Mouse (Mus musculus): ENCODE results near the gene Suclg2. TPM values are rescaled to one million over a fixed set of nuclear protein-coding genes. Genes with fewer than 3 reads are reported as not detected.

Suclg2 gene
- polyA plus RNA-seq (2015; fragmentation: Nextera tagmentation; extraction: Ambion mirVana), result 92.2 and 99.9 TPM in 2 replicates

DNA sequence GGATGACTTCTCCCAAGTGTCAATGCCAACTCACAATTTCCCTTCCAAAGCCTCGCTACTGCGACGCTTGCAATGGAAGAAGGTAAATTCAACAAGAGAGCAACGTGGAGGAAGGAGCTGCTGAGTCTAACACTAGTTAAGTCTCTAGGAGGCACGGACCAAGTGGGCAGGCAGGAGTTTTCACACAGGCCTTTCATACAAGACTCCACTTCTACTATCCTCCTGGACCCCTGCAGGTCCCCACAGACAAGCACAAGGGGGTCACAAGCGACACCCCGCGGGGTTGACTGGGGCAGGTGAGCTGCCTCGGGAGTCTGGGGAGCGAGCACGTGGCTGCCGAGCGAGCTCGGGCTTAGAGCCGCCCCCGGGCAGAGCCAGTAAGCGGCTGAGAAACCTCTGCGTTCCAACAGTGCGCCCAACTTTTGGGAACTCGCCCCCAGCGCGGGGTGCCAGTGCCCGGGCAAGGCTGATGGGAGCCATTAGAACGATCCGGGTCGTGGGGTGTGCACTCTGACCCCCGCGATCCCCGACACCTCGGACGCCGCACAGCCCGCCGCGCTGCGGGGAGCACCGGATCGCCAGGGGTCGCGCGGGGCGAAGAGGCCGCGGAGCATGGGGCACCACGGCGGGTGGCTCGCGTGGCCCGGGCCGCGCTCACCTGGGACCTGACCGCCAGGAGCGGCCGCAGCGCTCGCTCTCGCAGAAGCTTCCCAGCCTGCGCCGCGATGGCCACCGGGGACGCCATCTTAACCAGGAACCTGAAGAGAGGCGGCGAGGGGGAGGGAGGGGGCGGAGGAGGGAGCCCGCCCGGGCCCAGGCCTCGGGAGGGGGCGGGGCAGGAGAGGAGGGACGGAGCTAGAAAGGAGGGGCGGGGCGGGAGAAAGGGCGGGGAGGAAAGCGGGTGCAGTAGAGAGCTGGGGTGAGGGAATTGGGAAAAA lies at the start of gene Suclg2:
Gene Suclg2 (minus strand): TSS at position 770 of the 938 bp plus-strand sequence.
- Histone ChIP-seq H3K4me1 (peaks cover 46% of the 10 kb centered on the region), H3K9ac (peak within 1 kb of the TSS; percentile 93), H3K27me3 (replicated peaks) (no peaks in the 10 kb centered on the region), H3K36me3 (no peaks in the 10 kb centered on the region), H3K9me3 (no peaks in the 10 kb centered on the region), H3K4me3 (peak within 1 kb of the TSS; percentile 86), H3K4me2 (peak within 1 kb of the TSS; percentile 95), H3K27ac (replicated peaks) (peak within 1 kb of the TSS; percentile 67)
- ATAC-seq (ENCODE audit: extremely low read depth, insufficient number of reproducible peaks, low FRiP score, low TSS enrichment), result peak; percentile 80
- WGBS, result under 1% methylated on average over 62 of the region's 74 CpGs

DNA sequence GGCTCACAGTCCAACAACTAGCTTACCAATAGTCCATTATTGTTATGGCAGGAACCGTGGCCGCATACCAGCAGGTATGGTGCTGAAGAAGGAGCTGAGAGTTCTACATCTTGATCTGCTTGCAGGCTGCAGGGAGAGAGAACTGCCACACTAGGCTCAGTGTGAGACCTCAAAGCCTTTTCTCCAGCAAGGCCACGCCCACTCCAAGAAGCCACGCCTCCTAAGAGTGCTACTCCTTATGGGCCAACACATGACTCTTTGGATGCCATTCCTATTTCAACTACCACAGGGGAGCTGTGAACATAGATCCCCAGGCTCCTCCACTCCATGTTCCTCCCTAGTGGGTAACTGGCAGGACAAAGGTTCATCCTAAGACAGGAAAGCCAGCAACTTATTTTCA lies 48.0 kb upstream of the Suclg2 start:
- H3K4me1 ChIP-seq, result no peaks in the 10 kb centered on the region
- no peaks in the 10 kb centered on the region for H3K36me3 ChIP-seq
- H3K9ac ChIP-seq, result no peak overlapping the region
- H3K27me3 ChIP-seq (replicated peaks), result no peaks in the 10 kb centered on the region
- H3K9me3 ChIP-seq, result no peaks in the 10 kb centered on the region
- ATAC-seq (ENCODE audit: extremely low read depth, insufficient number of reproducible peaks, low FRiP score, low TSS enrichment), result no peak
- WGBS, result 59% methylated on average over 4 of the region's 4 CpGs
- H3K4me2 ChIP-seq, result no peak overlapping the region
- no peak overlapping the region for H3K27ac ChIP-seq (replicated peaks)
- H3K4me3 ChIP-seq, result no peak overlapping the region

DNA sequence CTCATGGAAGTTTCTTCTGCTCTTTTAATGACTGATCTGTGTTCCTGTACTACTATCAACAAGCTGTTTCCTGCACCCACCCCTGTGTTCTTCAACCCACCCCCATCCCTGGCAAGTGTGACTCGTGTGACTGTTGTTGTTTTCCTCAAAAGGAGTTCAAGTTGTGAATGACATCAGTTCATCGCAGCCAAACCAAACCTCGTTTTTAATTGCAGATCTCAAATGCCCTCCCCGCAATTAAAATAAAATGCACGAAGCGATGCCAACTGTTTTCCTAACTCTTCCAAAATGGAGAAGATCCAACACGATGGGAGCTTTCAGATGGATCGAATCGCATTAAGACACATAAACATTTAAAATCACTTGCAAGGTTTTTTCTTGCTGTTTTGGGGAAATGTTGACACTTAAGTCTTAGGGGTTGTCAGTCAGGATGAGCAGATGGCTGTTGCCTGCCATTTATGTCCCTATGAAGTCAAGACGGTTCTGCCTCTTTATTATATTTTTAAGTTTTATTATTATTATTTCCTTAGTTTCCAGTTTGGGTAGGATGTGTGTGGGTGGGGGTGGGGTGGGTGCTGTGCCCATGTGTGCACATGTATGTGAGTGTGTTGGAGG lies 41.1 kb upstream of the Suclg2 start:
- Histone ChIP-seq H3K4me1 (no peaks in the 10 kb centered on the region), H3K27me3 (replicated peaks) (no peaks in the 10 kb centered on the region), H3K27ac (replicated peaks) (no peak overlapping the region), H3K4me3 (no peak overlapping the region), H3K36me3 (no peaks in the 10 kb centered on the region), H3K9me3 (no peaks in the 10 kb centered on the region), H3K4me2 (no peak overlapping the region), H3K9ac (no peak overlapping the region)
- WGBS, result 74% methylated on average over 10 of the region's 10 CpGs
- no peak for ATAC-seq (ENCODE audit: extremely low read depth, insufficient number of reproducible peaks, low FRiP score, low TSS enrichment)

DNA sequence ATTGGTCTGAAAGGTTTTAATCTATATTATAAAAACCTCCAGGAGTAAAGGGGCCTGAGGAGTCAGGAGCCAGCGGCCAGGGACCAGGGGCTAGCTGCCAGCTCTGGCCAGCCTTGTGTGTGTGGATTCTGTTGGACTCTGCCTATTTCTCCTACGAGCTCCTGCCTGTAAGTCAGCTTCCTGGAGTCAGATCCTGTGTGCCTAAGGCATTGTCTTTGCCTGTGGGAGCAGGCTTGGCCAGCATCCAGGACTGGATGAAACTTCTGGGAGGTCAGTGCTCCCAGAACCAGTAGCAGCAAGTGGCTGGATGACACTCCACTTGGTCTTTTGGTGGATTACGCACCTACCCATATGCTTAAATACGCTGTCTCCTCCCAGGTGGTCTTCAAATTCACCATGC lies 23.8 kb upstream of the Suclg2 start:
- no peaks in the 10 kb centered on the region for H3K27me3 ChIP-seq (replicated peaks)
- H3K9me3 ChIP-seq, result no peaks in the 10 kb centered on the region
- 72% methylated on average over 4 of the region's 4 CpGs for WGBS
- no peak for ATAC-seq (ENCODE audit: extremely low read depth, insufficient number of reproducible peaks, low FRiP score, low TSS enrichment)
- no peak overlapping the region for H3K4me2 ChIP-seq
- H3K9ac ChIP-seq, result no peak overlapping the region
- H3K36me3 ChIP-seq, result no peaks in the 10 kb centered on the region
- no peak overlapping the region for H3K4me3 ChIP-seq
- H3K4me1 ChIP-seq, result no peaks in the 10 kb centered on the region
- H3K27ac ChIP-seq (replicated peaks), result no peak overlapping the region

DNA sequence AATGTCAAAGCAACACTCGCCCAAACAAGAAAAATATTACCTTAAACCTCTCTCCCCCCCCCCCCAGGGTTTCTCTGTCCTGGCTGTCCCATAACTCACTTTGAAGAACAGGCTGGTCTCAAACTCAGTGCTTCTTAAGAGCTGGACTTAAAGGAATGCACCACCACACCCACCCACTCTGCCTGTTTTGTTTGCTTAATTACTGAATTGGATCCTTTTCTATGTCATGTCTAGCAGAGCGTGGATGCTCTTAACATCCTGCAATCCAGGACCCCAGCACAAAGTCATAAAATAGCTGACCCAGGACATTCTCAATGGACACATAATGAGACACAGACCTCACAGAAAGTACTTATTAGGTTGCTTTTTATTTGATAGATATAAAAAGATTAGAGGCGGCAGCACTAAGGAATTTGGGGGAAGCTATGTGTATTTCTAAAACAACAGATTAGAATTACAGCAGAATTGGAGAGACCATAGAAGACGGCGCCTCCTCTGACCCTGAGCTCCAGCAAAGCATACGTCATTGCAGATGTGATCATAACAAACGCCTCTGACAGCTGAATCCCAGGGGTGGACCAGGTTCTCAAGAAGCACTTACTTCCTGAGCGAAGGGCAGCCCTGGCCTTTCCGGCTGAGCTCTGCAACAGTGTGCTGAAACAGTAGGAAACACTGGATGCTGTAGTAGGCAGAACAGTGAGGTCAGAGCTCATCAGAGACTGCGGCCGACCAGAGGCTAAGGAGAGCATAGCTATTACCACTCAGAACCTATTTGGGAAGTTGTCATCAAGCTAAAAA lies 13.2 kb upstream of the Suclg2 start:
- no peak overlapping the region for H3K4me3 ChIP-seq
- 58% methylated on average over 11 of the region's 11 CpGs for WGBS
- no peaks in the 10 kb centered on the region for H3K27me3 ChIP-seq (replicated peaks)
- H3K4me2 ChIP-seq, result no peak overlapping the region
- no peaks in the 10 kb centered on the region for H3K36me3 ChIP-seq
- no peak for ATAC-seq (ENCODE audit: extremely low read depth, insufficient number of reproducible peaks, low FRiP score, low TSS enrichment)
- H3K27ac ChIP-seq (replicated peaks), result no peak overlapping the region
- H3K9me3 ChIP-seq, result 0 out of 2 replicates have a peak, but pooled peaks cover 4% of the 10 kb centered on the region
- no peak overlapping the region for H3K9ac ChIP-seq
- H3K4me1 ChIP-seq, result no peaks in the 10 kb centered on the region

DNA sequence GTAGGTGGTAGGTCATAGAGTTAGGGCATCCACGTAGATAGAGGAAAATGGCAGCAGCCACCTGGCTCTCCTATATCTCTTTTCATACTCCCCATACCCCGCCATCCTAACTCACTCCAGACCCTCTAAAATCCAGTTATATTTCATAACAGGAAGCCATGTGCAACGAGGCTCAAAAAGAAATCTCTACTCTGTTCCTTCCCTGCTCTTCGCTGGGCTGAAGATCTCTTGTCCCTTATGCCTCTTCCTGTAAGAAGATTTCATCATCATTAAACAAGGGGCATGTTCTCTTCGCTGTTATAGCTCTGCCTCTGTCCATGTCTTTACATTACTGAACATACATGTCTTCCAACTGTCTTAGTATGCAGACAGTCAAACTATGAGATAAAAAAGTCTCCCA lies 10.8 kb upstream of the Suclg2 start:
- no peaks in the 10 kb centered on the region for H3K27me3 ChIP-seq (replicated peaks)
- no peaks in the 10 kb centered on the region for H3K36me3 ChIP-seq
- no peak for ATAC-seq (ENCODE audit: extremely low read depth, insufficient number of reproducible peaks, low FRiP score, low TSS enrichment)
- no peak overlapping the region for H3K4me2 ChIP-seq
- H3K4me1 ChIP-seq, result no peaks in the 10 kb centered on the region
- H3K4me3 ChIP-seq, result no peak overlapping the region
- H3K27ac ChIP-seq (replicated peaks), result no peak overlapping the region
- 71% methylated on average over 5 of the region's 5 CpGs for WGBS
- H3K9ac ChIP-seq, result no peak overlapping the region
- H3K9me3 ChIP-seq, result 0 out of 2 replicates have a peak, but pooled peaks cover 4% of the 10 kb centered on the region

DNA sequence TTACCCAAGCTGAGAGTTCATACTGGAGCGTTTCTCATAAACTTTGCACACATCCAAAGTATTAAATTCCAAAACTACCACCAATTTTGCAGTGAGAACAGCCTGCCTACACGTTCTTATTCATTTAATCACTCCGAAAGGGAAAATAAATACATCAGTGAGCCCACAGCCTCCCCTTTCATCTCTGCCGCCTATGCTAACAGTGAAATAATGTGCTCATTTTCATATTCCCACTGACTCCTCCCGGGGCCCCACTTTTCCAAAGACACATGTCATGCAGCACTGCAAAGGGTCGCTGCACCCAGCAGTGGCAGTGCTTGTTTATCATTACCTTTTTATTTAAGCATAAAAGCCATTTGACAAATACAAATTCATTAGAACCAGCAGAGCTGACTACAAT lies 6.7 kb upstream of the Suclg2 start:
- Histone ChIP-seq H3K36me3 (no peaks in the 10 kb centered on the region), H3K27ac (replicated peaks) (no peak overlapping the region), H3K27me3 (replicated peaks) (no peaks in the 10 kb centered on the region), H3K9ac (no peak overlapping the region), H3K4me3 (no peak overlapping the region), H3K9me3 (no peaks in the 10 kb centered on the region), H3K4me2 (no peak overlapping the region), H3K4me1 (peaks cover 10% of the 10 kb centered on the region; the same call in 1 of the 2 replicates)
- no peak for ATAC-seq (ENCODE audit: extremely low read depth, insufficient number of reproducible peaks, low FRiP score, low TSS enrichment)
- 70% methylated on average over 6 of the region's 6 CpGs for WGBS

DNA sequence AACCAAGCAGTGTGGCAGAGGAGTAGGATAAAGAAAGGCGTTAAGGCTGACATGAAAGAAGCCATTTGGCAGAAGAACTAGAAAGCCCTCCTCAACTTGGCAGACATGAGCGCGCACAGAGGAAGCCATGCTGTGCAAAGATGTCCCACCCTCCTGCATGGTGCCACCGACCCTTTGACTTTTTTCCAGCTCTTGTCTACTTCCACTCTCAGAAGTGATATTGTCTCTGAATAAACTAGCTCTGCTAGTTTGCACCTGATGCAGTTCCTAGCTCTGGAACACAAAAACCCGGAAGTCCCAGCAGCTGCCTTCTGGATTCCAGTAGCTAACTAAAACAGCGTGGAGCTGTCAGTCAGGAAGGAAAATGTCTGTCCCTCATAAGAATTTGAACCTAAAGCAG lies 4.8 kb upstream of the Suclg2 start:
- 80% methylated on average over 6 of the region's 6 CpGs for WGBS
- peaks cover 18% of the 10 kb centered on the region for H3K4me1 ChIP-seq
- no peaks in the 10 kb centered on the region for H3K36me3 ChIP-seq
- ATAC-seq (ENCODE audit: extremely low read depth, insufficient number of reproducible peaks, low FRiP score, low TSS enrichment), result no peak
- H3K4me2 ChIP-seq, result no peak overlapping the region
- H3K4me3 ChIP-seq, result no peak overlapping the region
- H3K27me3 ChIP-seq (replicated peaks), result no peaks in the 10 kb centered on the region
- no peak overlapping the region for H3K9ac ChIP-seq
- H3K27ac ChIP-seq (replicated peaks), result no peak overlapping the region
- no peaks in the 10 kb centered on the region for H3K9me3 ChIP-seq

DNA sequence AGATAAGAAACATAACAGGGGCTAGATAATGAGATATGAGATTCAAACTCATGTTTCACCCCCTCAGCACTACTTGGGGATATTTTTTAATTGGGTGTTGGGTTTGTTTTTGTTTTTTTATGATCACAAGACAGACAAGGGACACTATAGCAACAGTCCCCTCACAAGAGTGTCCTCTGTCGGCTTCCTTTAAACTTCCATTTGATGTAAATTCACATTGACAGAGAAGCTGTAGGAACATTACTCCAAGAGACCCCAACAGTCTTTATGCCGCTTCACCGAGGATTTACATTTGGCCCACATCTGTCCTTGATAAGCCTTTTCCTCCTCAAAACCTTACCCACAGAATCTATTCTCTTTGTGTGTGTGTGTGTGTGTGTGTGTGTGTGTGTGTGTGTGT lies 1.2 kb upstream of the Suclg2 start:
- Histone ChIP-seq H3K27me3 (replicated peaks) (no peaks in the 10 kb centered on the region), H3K36me3 (no peaks in the 10 kb centered on the region), H3K27ac (replicated peaks) (no peak overlapping the region), H3K4me1 (peaks cover 37% of the 10 kb centered on the region), H3K9me3 (no peaks in the 10 kb centered on the region), H3K9ac (no peak overlapping the region), H3K4me3 (no peak overlapping the region), H3K4me2 (no peak overlapping the region)
- WGBS, result 75% methylated on average over 3 of the region's 3 CpGs
- ATAC-seq (ENCODE audit: extremely low read depth, insufficient number of reproducible peaks, low FRiP score, low TSS enrichment), result no peak

DNA sequence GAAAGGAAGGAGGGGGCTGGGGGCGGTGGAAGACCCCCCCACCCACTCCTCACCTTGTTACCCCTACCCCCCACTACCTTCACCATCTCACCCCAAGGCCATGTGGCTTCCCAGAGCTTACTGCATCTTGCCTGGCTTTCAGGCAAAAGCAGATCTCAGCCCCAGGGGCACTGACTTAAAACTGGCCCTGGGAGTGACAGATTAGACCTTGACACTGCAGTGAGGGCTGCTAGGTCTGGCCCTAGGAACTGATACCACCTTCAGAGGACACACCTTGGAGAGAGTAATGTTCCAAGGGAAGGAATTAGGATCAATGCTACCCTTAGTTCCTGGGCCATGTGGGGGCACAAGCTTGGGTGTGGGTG lies 351 bp upstream of the Suclg2 start:
- no peaks in the 10 kb centered on the region for H3K36me3 ChIP-seq
- 0% methylated on average over 1 of the region's 1 CpGs for WGBS
- no peaks in the 10 kb centered on the region for H3K9me3 ChIP-seq
- peak overlapping the region; percentile 86 for H3K4me3 ChIP-seq
- H3K9ac ChIP-seq, result peak overlapping the region; percentile 71
- H3K4me2 ChIP-seq, result peak overlapping the region; percentile 95
- H3K27me3 ChIP-seq (replicated peaks), result no peaks in the 10 kb centered on the region
- no peak overlapping the region for H3K27ac ChIP-seq (replicated peaks)
- no peak for ATAC-seq (ENCODE audit: extremely low read depth, insufficient number of reproducible peaks, low FRiP score, low TSS enrichment)
- H3K4me1 ChIP-seq, result peaks cover 40% of the 10 kb centered on the region

DNA sequence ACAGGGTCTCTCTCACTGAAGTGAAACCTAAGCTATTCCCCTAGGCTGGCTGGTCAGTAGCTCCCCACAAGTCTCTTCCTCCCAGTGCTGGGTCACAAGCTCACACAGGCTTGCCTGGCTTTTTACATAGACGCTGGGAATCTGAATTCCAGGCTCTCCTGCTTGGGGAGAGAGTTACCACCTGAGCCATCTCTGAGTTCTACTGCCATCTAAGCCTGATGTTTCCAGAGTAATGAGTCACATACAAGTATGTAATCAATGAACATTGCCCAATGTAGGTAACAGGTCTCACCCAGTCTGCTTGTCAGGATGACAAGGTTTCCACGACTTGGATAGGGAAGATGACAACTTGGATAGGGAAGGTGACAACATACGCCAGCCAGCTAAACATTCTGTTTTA lies 1.5 kb downstream of the Suclg2 start:
- Histone ChIP-seq H3K4me2 (peak overlapping the region; percentile 95), H3K4me1 (peaks cover 58% of the 10 kb centered on the region), H3K9me3 (no peaks in the 10 kb centered on the region), H3K27ac (replicated peaks) (no peak overlapping the region), H3K36me3 (no peaks in the 10 kb centered on the region), H3K4me3 (no peak overlapping the region), H3K27me3 (replicated peaks) (no peaks in the 10 kb centered on the region), H3K9ac (no peak overlapping the region)
- WGBS, result 51% methylated on average over 3 of the region's 3 CpGs
- ATAC-seq (ENCODE audit: extremely low read depth, insufficient number of reproducible peaks, low FRiP score, low TSS enrichment), result no peak
